Mouse (Mus musculus): ENCODE measurements at regions not wholly inside any gene's neighbourhood (a gene's known extent, or its start where the extent isn't known, plus 50 kb on each side); places are given as distances from the start of the nearest gene placed in this dataset.

DNA sequence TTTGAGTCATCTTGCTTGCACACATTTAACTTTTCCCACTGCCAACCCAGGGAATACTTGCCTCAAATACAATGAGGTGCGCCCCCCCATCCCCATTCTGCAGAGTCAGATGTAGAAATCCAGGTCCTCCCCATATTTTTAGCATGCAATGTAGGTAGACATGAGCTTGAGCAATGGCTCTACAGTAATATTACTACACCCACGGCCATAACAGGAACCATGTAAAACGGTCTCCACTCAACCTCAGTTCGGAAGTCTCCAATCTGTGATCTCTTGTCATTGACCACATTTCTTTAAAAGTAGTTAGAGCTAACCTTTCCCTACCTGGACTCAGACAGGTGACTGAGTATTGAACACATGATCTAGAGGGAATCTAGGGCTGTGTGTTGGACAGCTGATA lies 82.1 kb downstream of the Sem1 start:
- no peak for TF ChIP-seq CTCF (conservative IDR thresholded peaks at IDR 0.05; ENCODE audit: low read length)
- TF ChIP-seq NANOG (IDR thresholded peaks at IDR 0.05; ENCODE audit: borderline replicate concordance, low read length) = no peak
